Mouse (Mus musculus): ENCODE measurements around the gene Kansl1.

GRCm38 (mm10) chr11:104508455-104508854 is 39.8 kb upstream of the Kansl1 start:
- TF ChIP-seq CTCF (IDR thresholded peaks at IDR 0.05; ENCODE audit: low read depth, low read length) (no peak), POLR2A (IDR thresholded peaks at IDR 0.05; ENCODE audit: borderline replicate concordance, low read depth, low read length) (no peak)

All from bone marrow macrophage, adult 2 months (primary cell).